ENCODE assay signal across 8 mouse cellular contexts in genomic region chr17:28117451-28118209, GRCm38 (mm10). TPM values are rescaled to one million over a fixed set of nuclear protein-coding genes. Genes with fewer than 3 reads are reported as not detected.
DNase-seq lines count a peak whose midpoint lies in the region; ATAC-seq and TF ChIP-seq lines count a peak whose summit lies in the region.
"Had no signal": no experiment of that assay in that cellular context is flagged by ENCODE, and none has a peak within 500 bp of the region (broad histone marks: within the 10 kb centered on the region; RNA-seq: fewer than 3 reads in every experiment).

No protein-coding gene starts in this region.

- peak overlapping the region; percentile 49; the same call in 1 of the 2 replicates for H3K9ac ChIP-seq in heart, embryonic 11.5 days (ENCODE audit: low read depth, low read length)
- H3K9ac ChIP-seq in kidney, embryonic 16.5 days (replicated peaks; ENCODE audit: low read length): no peak overlapping the region
- H3K9ac ChIP-seq in liver, postnatal 0 days (replicated peaks): no peak overlapping the region
- H3K9ac ChIP-seq: liver, embryonic 12.5 days had no signal

- no peak overlapping the region for H3K27ac ChIP-seq in thymus, adult 2 months (ENCODE audit: control insufficient read depth, insufficient read depth, low read length)
- H3K27ac ChIP-seq in heart, embryonic 11.5 days (ENCODE audit: low read depth, low read length): peak overlapping the region; percentile 75
- no peak overlapping the region for H3K27ac ChIP-seq in kidney, embryonic 16.5 days (ENCODE audit: low read length)
- H3K27ac ChIP-seq in liver, postnatal 0 days (ENCODE audit: low read depth): no peak overlapping the region
- H3K27ac ChIP-seq: liver, embryonic 12.5 days had no signal

- no peak overlapping the region for H3K4me3 ChIP-seq in thymus, adult 2 months (ENCODE audit: control insufficient read depth, insufficient read depth, low read length)
- no peak overlapping the region for H3K4me3 ChIP-seq in heart, embryonic 11.5 days (ENCODE audit: low read depth, low read length)
- H3K4me3 ChIP-seq in kidney, embryonic 16.5 days (ENCODE audit: low read length): no peak overlapping the region
- no peak overlapping the region for H3K4me3 ChIP-seq in liver, postnatal 0 days (ENCODE audit: low read depth, low read length)
- H3K4me3 ChIP-seq: liver, embryonic 12.5 days had no signal

- TF ChIP-seq CTCF in thymus, adult 2 months (IDR thresholded peaks at IDR 0.05; ENCODE audit: borderline replicate concordance, control insufficient read depth, extremely low read depth, insufficient read depth, low read length, poor library complexity): 0 out of 2 replicates have a peak, but pooled peaks have one; percentile 34
- no peak for TF ChIP-seq CTCF in liver, postnatal 0 days (IDR thresholded peaks at IDR 0.05; ENCODE audit: low read depth)

- ATAC-seq in heart, embryonic 11.5 days (replicated peaks; ENCODE audit: insufficient number of reproducible peaks, low FRiP score, low TSS enrichment): no peak
- ATAC-seq in kidney, embryonic 16.5 days (ENCODE audit: low FRiP score, low TSS enrichment): no peak
- no peak for ATAC-seq in liver, postnatal 0 days
- ATAC-seq: liver, embryonic 12.5 days had no signal

- 3% methylated on average over 19 of the region's 19 CpGs for WGBS in thymus, adult 2 months
- 36% methylated on average over 19 of the region's 19 CpGs for WGBS in heart, embryonic 11.5 days (ENCODE audit: insufficient replicate concordance)
- 58% methylated on average over 19 of the region's 19 CpGs for WGBS in kidney, embryonic 16.5 days
- WGBS in liver, postnatal 0 days (ENCODE audit: insufficient replicate concordance): 26% methylated on average over 19 of the region's 19 CpGs

- H3K4me1 ChIP-seq in thymus, adult 2 months (replicated peaks; ENCODE audit: control insufficient read depth, insufficient read depth, low read length): peaks cover 5% of the 10 kb centered on the region
- H3K4me1 ChIP-seq in heart, embryonic 11.5 days (ENCODE audit: control insufficient read depth, insufficient read depth, low read length): peaks cover 8% of the 10 kb centered on the region
- H3K4me1 ChIP-seq in kidney, embryonic 16.5 days (ENCODE audit: insufficient read depth, low read length): no peaks in the 10 kb centered on the region
- no peaks in the 10 kb centered on the region for H3K4me1 ChIP-seq in liver, postnatal 0 days (ENCODE audit: insufficient read depth)
- H3K4me1 ChIP-seq: liver, embryonic 12.5 days had no signal

- H3K27me3 ChIP-seq in thymus, adult 2 months (ENCODE audit: control insufficient read depth, insufficient read depth, low read length): no peaks in the 10 kb centered on the region
- H3K27me3 ChIP-seq in heart, embryonic 11.5 days (ENCODE audit: control insufficient read depth, insufficient read depth, low read length): no peaks in the 10 kb centered on the region
- no peaks in the 10 kb centered on the region for H3K27me3 ChIP-seq in kidney, embryonic 16.5 days (ENCODE audit: insufficient read depth, low read length)
- peaks cover 7% of the 10 kb centered on the region; the same call in 1 of the 2 replicates for H3K27me3 ChIP-seq in liver, postnatal 0 days (ENCODE audit: insufficient read depth, low read length)

- peak; percentile 27 for DNase-seq in thymus, adult 2 months
- DNase-seq in thymus, adult 18-20 months: no peak
- peak; percentile 34 for DNase-seq in cerebellum, adult 9-10 months
- peak; percentile 42 for DNase-seq in thymus, postnatal 4 days
- no peak for DNase-seq in liver, postnatal 0 days

- TF ChIP-seq POLR2A in thymus, adult 2 months (IDR thresholded peaks at IDR 0.05; ENCODE audit: control insufficient read depth, extremely low read depth, insufficient read depth, low read length, poor library complexity): no peak

- no peaks in the 10 kb centered on the region for H3K36me3 ChIP-seq in thymus, adult 2 months (ENCODE audit: control insufficient read depth, insufficient read depth, low read length)
- H3K36me3 ChIP-seq in heart, embryonic 11.5 days (ENCODE audit: control insufficient read depth, insufficient read depth, low read length): no peaks in the 10 kb centered on the region
- no peaks in the 10 kb centered on the region for H3K36me3 ChIP-seq in kidney, embryonic 16.5 days (ENCODE audit: insufficient read depth, low read length)
- no peaks in the 10 kb centered on the region for H3K36me3 ChIP-seq in liver, postnatal 0 days (replicated peaks; ENCODE audit: insufficient read depth, low read length)
- H3K36me3 ChIP-seq: liver, embryonic 12.5 days had no signal

- TF ChIP-seq EP300 in liver, postnatal 0 days (IDR thresholded peaks at IDR 0.05; ENCODE audit: low read depth): no peak

- no peaks in the 10 kb centered on the region for H3K9me3 ChIP-seq in heart, embryonic 11.5 days (replicated peaks; ENCODE audit: control insufficient read depth, low read length)
- no peaks in the 10 kb centered on the region for H3K9me3 ChIP-seq in kidney, embryonic 16.5 days (ENCODE audit: low read length)
- H3K9me3 ChIP-seq in liver, postnatal 0 days (ENCODE audit: low read length): no peaks in the 10 kb centered on the region
- H3K9me3 ChIP-seq: liver, embryonic 12.5 days had no signal

- peak overlapping the region; percentile 27 for H3K4me2 ChIP-seq in heart, embryonic 11.5 days
- H3K4me2 ChIP-seq in kidney, embryonic 16.5 days (replicated peaks; ENCODE audit: low read depth, low read length): no peak overlapping the region
- no peak overlapping the region for H3K4me2 ChIP-seq in liver, postnatal 0 days (ENCODE audit: low read depth, low read length)
- H3K4me2 ChIP-seq: liver, embryonic 12.5 days had no signal

RNA-seq across cellular contexts. Expression of gene Scube3, which starts 24.3 kb away (rescaled TPM):
- polyA plus RNA-seq in thymus, adult 2 months (2012; rRNA removed): 1.6 and 3.0 TPM in 2 replicates
- 1.7 and 2.3 TPM in 2 replicates for polyA plus RNA-seq in heart, embryonic 11.5 days (2014; fragmentation: Nextera tagmentation; extraction: Ambion mirVana)
- polyA plus RNA-seq in kidney, embryonic 16.5 days (2015; fragmentation: Nextera tagmentation; extraction: Ambion mirVana): 18.6 and 19.9 TPM in 2 replicates
- 0.05 and 0.06 TPM in 2 replicates for polyA plus RNA-seq in liver, postnatal 0 days (2015; fragmentation: Nextera tagmentation; extraction: Ambion mirVana)

RNA-seq across cellular contexts. Expression of gene Tcp11, which starts 37.2 kb away (rescaled TPM):
- 3.3 and 5.0 TPM in 2 replicates for polyA plus RNA-seq in thymus, adult 2 months (2012; rRNA removed)
- 0.34 and 0.49 TPM in 2 replicates for polyA plus RNA-seq in heart, embryonic 11.5 days (2014; fragmentation: Nextera tagmentation; extraction: Ambion mirVana)
- 6.4 and 7.6 TPM in 2 replicates for polyA plus RNA-seq in kidney, embryonic 16.5 days (2015; fragmentation: Nextera tagmentation; extraction: Ambion mirVana)
- 0.07 TPM in 1 of 2 replicates, not detected in the other for polyA plus RNA-seq in liver, postnatal 0 days (2015; fragmentation: Nextera tagmentation; extraction: Ambion mirVana)

RNA-seq across cellular contexts. Expression of gene Zfp523, which starts 59.3 kb away (rescaled TPM):
- polyA plus RNA-seq in thymus, adult 2 months (2012; rRNA removed): 55.5 and 55.7 TPM in 2 replicates
- polyA plus RNA-seq in heart, embryonic 11.5 days (2014; fragmentation: Nextera tagmentation; extraction: Ambion mirVana): 19.5 and 21.0 TPM in 2 replicates
- 38.2 and 40.4 TPM in 2 replicates for polyA plus RNA-seq in kidney, embryonic 16.5 days (2015; fragmentation: Nextera tagmentation; extraction: Ambion mirVana)
- polyA plus RNA-seq in liver, postnatal 0 days (2015; fragmentation: Nextera tagmentation; extraction: Ambion mirVana): 6.1 and 6.2 TPM in 2 replicates

Comparison
In these comparisons a context has a peak if more than half of its experiments do, and no peak if none do; other contexts are left out.
1. DNase-seq: peak in thymus, adult 2 months (single experiment), cerebellum, adult 9-10 months (single experiment) and thymus, postnatal 4 days (single experiment); none in thymus, adult 18-20 months (0 of 2) and liver, postnatal 0 days (single experiment).